Mouse (Mus musculus) midbrain, embryonic 12.5 days (tissue): Measurements from ENCODE around the gene Gpam. TPM values are rescaled to one million over a fixed set of nuclear protein-coding genes. Genes with fewer than 3 reads are reported as not detected.
"Not testable (repeated sequence)": the region's sequence is repeated elsewhere in the genome, so short reads cannot be mapped to it uniquely, and the experiment has no call there.

Source experiments
- ATAC-seq: fragments of 200-750 bp; cut with Nextera tagmentation; 2 replicates; pipeline ENCODE4 v1.8.0; 2017; ENCODE audit warnings: low read depth, moderate TSS enrichment, moderate library complexity; ENCODE audit not compliant: low FRiP score
- H3K27ac ChIP-seq: fragments of 300-500 bp; sonication (generic); replicated peaks from 2 replicates; pipeline ENCODE4 v1.5.1; 2016; ENCODE audit warnings: mild to moderate bottlenecking
- H3K27me3 ChIP-seq: fragments of 300-500 bp; sonication (generic); 2 replicates; pipeline ENCODE4 v1.6.1; 2016; ENCODE audit warnings: mild to moderate bottlenecking
- H3K36me3 ChIP-seq: fragments of 300-500 bp; sonication (generic); 2 replicates; pipeline ENCODE4 v1.6.1; 2016
- H3K4me1 ChIP-seq: fragments of 300-500 bp; sonication (generic); 2 replicates; pipeline ENCODE4 v1.6.1; 2016
- H3K4me2 ChIP-seq: fragments of 300-500 bp; sonication (generic); replicated peaks from 2 replicates; pipeline ENCODE4 v1.6.1; 2016; ENCODE audit warnings: mild to moderate bottlenecking, moderate library complexity
- H3K4me3 ChIP-seq: fragments of 300-500 bp; sonication (generic); 2 replicates; pipeline ENCODE4 v1.5.1; 2016; ENCODE audit warnings: mild to moderate bottlenecking
- H3K9ac ChIP-seq: fragments of 300-500 bp; sonication (generic); replicated peaks from 2 replicates; pipeline ENCODE4 v1.6.1; 2016; ENCODE audit warnings: mild to moderate bottlenecking, moderate library complexity
- H3K9me3 ChIP-seq: fragments of 300-500 bp; sonication (generic); 2 replicates; pipeline ENCODE4 v1.6.1; 2016; ENCODE audit warnings: mild to moderate bottlenecking
- WGBS: fragments of 180-500 bp; shearing (Covaris S2); methylation state at CpG from one replicate; pipeline ENCODE4 v1.1.7; 2016; 5-methylcytosine and 5-hydroxymethylcytosine counted together
- polyA plus RNA-seq: library from polyadenylated mRNA; unstranded; fragments of >200 nt; fragmentation: Nextera tagmentation; extraction: Ambion mirVana; gene quantifications from 2 replicates; pipeline ENCODE4 v1.2.1, GENCODE M21; 2016

Gpam gene
- polyA plus RNA-seq, 1 experiment from 2014 or later, result 26.2 TPM

- Histone ChIP-seq H3K4me3 (no peak overlapping the region), H3K9ac (no peak overlapping the region), H3K27ac (no peak overlapping the region), H3K36me3 (no peaks in the 10 kb centered on the region), H3K4me1 (no peaks in the 10 kb centered on the region), H3K4me2 (no peak overlapping the region), H3K27me3 (no peaks in the 10 kb centered on the region), H3K9me3 (no peaks in the 10 kb centered on the region)
- no peak for ATAC-seq
- 74% methylated on average over 8 of the region's 8 CpGs for WGBS
Observed at GRCm38 (mm10) chr19:55158606-55159005, 31.6 kb upstream of the Gpam start.

- no peaks in the 10 kb centered on the region for H3K4me1 ChIP-seq
- no peaks in the 10 kb centered on the region for H3K27me3 ChIP-seq
- no peak overlapping the region for H3K4me3 ChIP-seq
- H3K4me2 ChIP-seq, result no peak overlapping the region
- no peaks in the 10 kb centered on the region for H3K9me3 ChIP-seq
- 85% methylated on average over 7 of the region's 7 CpGs for WGBS
- no peak for ATAC-seq
- no peaks in the 10 kb centered on the region for H3K36me3 ChIP-seq
- H3K27ac ChIP-seq, result no peak overlapping the region
- no peak overlapping the region for H3K9ac ChIP-seq
Observed at GRCm38 (mm10) chr19:55157029-55157428, 30.0 kb upstream of the Gpam start.

- Histone ChIP-seq H3K4me2 (no peak overlapping the region), H3K27ac (no peak overlapping the region), H3K4me1 (no peaks in the 10 kb centered on the region), H3K9ac (no peak overlapping the region), H3K27me3 (no peaks in the 10 kb centered on the region), H3K36me3 (no peaks in the 10 kb centered on the region), H3K4me3 (no peak overlapping the region), H3K9me3 (no peaks in the 10 kb centered on the region)
- no peak for ATAC-seq
- 93% methylated on average over 6 of the region's 6 CpGs for WGBS
Observed at GRCm38 (mm10) chr19:55152983-55153382, 25.9 kb upstream of the Gpam start.

DNA sequence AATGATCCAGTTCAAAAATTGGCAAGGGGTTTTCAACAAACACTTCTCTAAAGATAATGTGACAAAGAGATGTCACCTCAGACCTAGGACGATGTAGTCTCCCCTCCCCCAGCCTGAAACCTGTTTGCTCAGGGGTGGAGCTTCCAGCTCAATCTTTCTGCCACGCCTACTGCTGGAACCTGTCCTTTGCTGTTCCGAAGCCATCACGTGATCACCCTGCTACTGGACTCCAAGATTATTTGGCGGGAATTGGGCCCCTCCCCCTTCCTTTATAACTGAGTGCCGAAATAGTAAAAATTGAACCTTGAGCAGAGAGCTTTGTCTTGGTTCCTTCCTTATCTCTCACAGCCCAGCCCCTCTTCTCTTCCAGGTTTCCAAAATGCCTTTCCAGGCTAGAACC is 25.2 kb upstream of the Gpam start:
- WGBS, result 78% methylated on average over 5 of the region's 6 CpGs

GRCm38 (mm10) chr19:55149646-55150045 is 22.6 kb upstream of the Gpam start:
- no peaks in the 10 kb centered on the region for H3K36me3 ChIP-seq
- WGBS, result 84% methylated on average over 6 of the region's 6 CpGs

More for the DNA sequence above, 25.2 kb upstream of the Gpam start:
- H3K9ac ChIP-seq, H3K4me2 ChIP-seq, H3K9me3 ChIP-seq, H3K27me3 ChIP-seq, H3K36me3 ChIP-seq, H3K4me3 ChIP-seq, H3K27ac ChIP-seq, ATAC-seq, H3K4me1 ChIP-seq: not testable (repeated sequence)

DNA sequence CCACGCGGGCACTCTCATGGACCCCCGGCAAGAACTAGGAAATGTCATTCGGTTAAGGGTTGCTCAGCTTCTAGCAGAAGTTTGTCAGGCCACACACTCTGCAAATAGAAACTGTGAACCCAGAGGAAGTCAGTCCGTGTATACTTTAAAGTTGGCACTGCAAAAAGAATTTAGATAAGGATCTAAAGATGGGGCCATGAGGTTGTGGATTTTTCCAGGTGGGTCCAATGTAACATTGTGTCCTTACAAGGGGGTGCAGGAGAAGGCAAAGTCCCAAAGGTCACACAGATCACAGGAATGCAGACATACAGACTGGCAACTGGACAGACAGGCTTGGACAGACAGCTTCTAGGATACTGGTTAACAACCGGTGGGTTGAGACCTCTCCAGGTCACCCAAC is 21.1 kb upstream of the Gpam start:
- Histone ChIP-seq H3K4me1 (peaks cover 23% of the 10 kb centered on the region), H3K27ac (no peak overlapping the region), H3K36me3 (no peaks in the 10 kb centered on the region), H3K4me3 (no peak overlapping the region), H3K4me2 (no peak overlapping the region), H3K9ac (no peak overlapping the region), H3K9me3 (no peaks in the 10 kb centered on the region), H3K27me3 (no peaks in the 10 kb centered on the region)
- 91% methylated on average over 6 of the region's 6 CpGs for WGBS
- ATAC-seq, result no peak

More at GRCm38 (mm10) chr19:55149646-55150045, 22.6 kb upstream of the Gpam start:
- no peak overlapping the region for H3K4me2 ChIP-seq
- ATAC-seq, result no peak
- H3K4me3 ChIP-seq, result no peak overlapping the region
- no peak overlapping the region for H3K27ac ChIP-seq
- H3K4me1 ChIP-seq, result peaks cover 8% of the 10 kb centered on the region
- H3K27me3 ChIP-seq, result no peaks in the 10 kb centered on the region
- no peaks in the 10 kb centered on the region for H3K9me3 ChIP-seq
- H3K9ac ChIP-seq, result no peak overlapping the region

- Histone ChIP-seq H3K9ac (no peak overlapping the region), H3K27me3 (no peaks in the 10 kb centered on the region), H3K4me3 (no peak overlapping the region), H3K9me3 (no peaks in the 10 kb centered on the region), H3K4me2 (no peak overlapping the region), H3K27ac (no peak overlapping the region), H3K4me1 (peaks cover 28% of the 10 kb centered on the region), H3K36me3 (no peaks in the 10 kb centered on the region)
- no peak for ATAC-seq
- WGBS, result 78% methylated on average over 9 of the region's 9 CpGs
Observed at GRCm38 (mm10) chr19:55147568-55147967, 20.5 kb upstream of the Gpam start.

GRCm38 (mm10) chr19:55145136-55145535 is 18.1 kb upstream of the Gpam start:
- no peak overlapping the region for H3K4me2 ChIP-seq
- H3K36me3 ChIP-seq, result no peaks in the 10 kb centered on the region
- ATAC-seq, result no peak
- H3K9ac ChIP-seq, result no peak overlapping the region; the same call in 1 of the 2 replicates
- WGBS, result 62% methylated on average over 2 of the region's 2 CpGs
- no peaks in the 10 kb centered on the region for H3K9me3 ChIP-seq
- H3K4me1 ChIP-seq, result peaks cover 38% of the 10 kb centered on the region
- H3K27ac ChIP-seq, result peak overlapping the region; percentile 93
- H3K27me3 ChIP-seq, result no peaks in the 10 kb centered on the region
- no peak overlapping the region for H3K4me3 ChIP-seq

DNA sequence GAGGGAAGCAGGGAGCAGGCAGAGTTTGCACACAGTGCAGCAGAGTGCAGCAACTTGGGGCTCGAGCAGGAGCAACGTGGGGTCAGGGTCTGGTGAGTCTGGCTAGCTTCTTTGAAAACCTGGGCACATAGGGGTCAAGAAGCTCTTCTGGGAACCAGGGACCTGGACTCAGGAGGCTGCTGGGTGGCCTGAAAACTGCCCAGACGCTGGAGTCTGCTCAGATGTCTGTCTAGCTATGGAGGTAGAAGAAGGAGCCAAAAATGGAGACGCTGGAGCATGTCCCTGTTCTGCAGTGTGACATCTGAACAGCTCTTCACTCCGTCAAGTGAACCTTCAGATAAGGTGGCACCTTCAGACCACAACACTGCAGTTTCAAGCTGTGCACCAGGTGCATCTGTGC is 17.7 kb upstream of the Gpam start:
- no peaks in the 10 kb centered on the region for H3K27me3 ChIP-seq
- H3K4me3 ChIP-seq, result no peak overlapping the region
- peak overlapping the region; percentile 93 for H3K27ac ChIP-seq
- 35% methylated on average over 5 of the region's 5 CpGs for WGBS
- no peak overlapping the region for H3K4me2 ChIP-seq
- H3K9ac ChIP-seq, result 0 out of 2 replicates have a peak overlapping the region, but pooled peaks have one; percentile 20
- H3K9me3 ChIP-seq, result no peaks in the 10 kb centered on the region
- peak; percentile 38; the same call in 1 of the 2 replicates for ATAC-seq
- peaks cover 38% of the 10 kb centered on the region for H3K4me1 ChIP-seq
- H3K36me3 ChIP-seq, result no peaks in the 10 kb centered on the region

DNA sequence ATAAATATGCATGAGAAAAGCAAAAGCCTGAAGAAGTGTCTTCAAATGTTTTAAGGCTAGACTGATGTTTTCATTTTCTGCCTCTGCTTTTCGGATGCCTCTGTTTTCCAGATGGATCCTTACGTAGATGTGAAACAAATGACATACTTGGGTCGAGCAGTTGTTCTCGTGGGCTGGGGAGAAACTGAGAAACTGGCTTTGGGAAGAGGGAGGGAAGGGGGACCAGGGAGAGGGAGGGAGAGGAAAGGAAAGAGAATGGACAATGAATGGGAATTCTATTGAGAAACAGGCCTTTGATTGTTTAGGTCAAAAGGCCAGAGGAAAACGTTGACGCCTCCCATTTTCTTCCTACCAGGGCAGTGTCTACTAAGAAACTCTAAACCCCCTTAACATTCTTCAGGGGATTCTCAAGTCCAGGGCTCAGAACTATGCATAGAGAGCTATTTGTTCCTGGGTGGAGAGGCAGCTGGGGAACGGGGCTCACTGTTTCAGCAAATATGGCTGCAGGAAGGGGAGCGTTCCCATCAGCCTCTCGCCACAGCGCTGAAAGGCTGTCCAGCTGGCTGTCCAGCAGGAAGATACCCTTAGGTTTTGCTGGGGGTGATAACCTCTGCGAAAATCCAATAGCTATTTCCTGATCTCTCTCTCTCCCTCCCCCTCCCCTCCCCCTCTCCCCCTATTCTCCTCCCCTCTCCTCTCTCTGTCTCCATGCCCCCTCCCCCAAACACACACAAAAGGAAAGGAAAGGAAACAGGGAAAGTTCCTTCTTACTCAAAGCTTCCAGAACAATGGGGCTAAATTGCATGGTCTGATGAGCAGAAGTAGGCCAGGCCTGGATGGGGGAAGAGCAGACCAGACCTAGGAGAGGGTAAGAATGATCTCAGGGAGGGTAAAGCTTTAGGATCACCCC is 16.6 kb upstream of the Gpam start:
- H3K9me3 ChIP-seq, result no peaks in the 10 kb centered on the region
- 6% methylated on average over 11 of the region's 11 CpGs for WGBS
- peak overlapping the region; percentile 26; the same call in 1 of the 2 replicates for H3K4me2 ChIP-seq
- H3K27me3 ChIP-seq, result no peaks in the 10 kb centered on the region
- no peaks in the 10 kb centered on the region for H3K36me3 ChIP-seq
- H3K9ac ChIP-seq, result no peak overlapping the region
- no peak overlapping the region for H3K4me3 ChIP-seq
- H3K4me1 ChIP-seq, result peaks cover 38% of the 10 kb centered on the region
- peak; percentile 84 for ATAC-seq
- peak overlapping the region; percentile 93 for H3K27ac ChIP-seq

DNA sequence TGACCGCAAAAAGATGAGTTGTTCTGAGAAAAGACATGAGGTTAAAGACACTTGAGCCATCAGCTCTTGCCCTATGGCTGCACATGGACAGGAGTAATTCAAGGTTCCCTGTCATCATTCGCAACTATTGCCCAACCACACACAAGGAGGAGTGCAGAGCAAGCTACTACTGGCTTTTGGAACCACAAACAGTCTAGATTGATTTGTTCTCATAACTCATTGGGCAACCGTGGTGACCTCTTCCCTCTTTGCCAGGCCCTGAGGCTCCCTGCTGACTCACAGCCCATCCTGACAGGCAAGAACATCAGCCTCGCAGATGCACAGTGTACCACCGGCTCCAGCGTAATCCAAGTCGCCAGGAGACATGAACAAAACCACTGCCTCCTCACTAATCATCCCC is 12.3 kb upstream of the Gpam start:
- no peak overlapping the region for H3K4me2 ChIP-seq
- H3K36me3 ChIP-seq, result no peaks in the 10 kb centered on the region
- H3K27ac ChIP-seq, result no peak overlapping the region
- no peaks in the 10 kb centered on the region for H3K27me3 ChIP-seq
- no peak overlapping the region for H3K4me3 ChIP-seq
- no peak overlapping the region for H3K9ac ChIP-seq
- H3K9me3 ChIP-seq, result no peaks in the 10 kb centered on the region
- peaks cover 32% of the 10 kb centered on the region for H3K4me1 ChIP-seq
- WGBS, result 82% methylated on average over 7 of the region's 7 CpGs
- ATAC-seq, result no peak

- Histone ChIP-seq H3K4me2 (no peak overlapping the region), H3K4me1 (peaks cover 24% of the 10 kb centered on the region), H3K36me3 (no peaks in the 10 kb centered on the region), H3K4me3 (no peak overlapping the region), H3K9me3 (no peaks in the 10 kb centered on the region), H3K27me3 (no peaks in the 10 kb centered on the region), H3K9ac (no peak overlapping the region), H3K27ac (no peak overlapping the region)
- WGBS, result 75% methylated on average over 7 of the region's 7 CpGs
- ATAC-seq, result no peak
Observed at GRCm38 (mm10) chr19:55138506-55138905, 11.5 kb upstream of the Gpam start.
